Mouse (Mus musculus): ENCODE measurements around the gene Rps15.

The Rps15 gene

GRCm38 (mm10) chr10:80292251-80293146 lies at the start of gene Rps15:
Gene Rps15 (plus strand): TSS chr10:80292453.
- in situ Hi-C loops (cut with MboI): no loop called here

GRCm38 (mm10) chr10:80242607-80243006 lies 49.6 kb upstream of the Rps15 start:
- in situ Hi-C loops (cut with MboI): no loop called here

- in situ Hi-C loops (cut with MboI): loop anchor here (5.0 kb wide), 1 partner anchor 68 kb away; the partner anchor contains the start of gene Efna2
Measured at GRCm38 (mm10) chr10:80244791-80245399, 47.4 kb upstream of the Rps15 start.

- in situ Hi-C loops (cut with MboI): loop anchor here (5.0 kb wide), 1 partner anchor 68 kb away; the partner anchor contains the start of gene Efna2
Measured at GRCm38 (mm10) chr10:80245600-80245999, 46.7 kb upstream of the Rps15 start.

GRCm38 (mm10) chr10:80247849-80248248 lies 44.4 kb upstream of the Rps15 start:
- in situ Hi-C loops (cut with MboI): loop anchor here (5.0 kb wide), 1 partner anchor 71 kb away; the partner anchor contains the start of gene Efna2

GRCm38 (mm10) chr10:80248437-80248836 lies 43.8 kb upstream of the Rps15 start:
- in situ Hi-C loops (cut with MboI): loop anchor here (5.0 kb wide), 1 partner anchor 71 kb away; the partner anchor contains the start of gene Efna2

- in situ Hi-C loops (cut with MboI): loop anchor here (5.0 kb wide), 1 partner anchor 72 kb away; the partner anchor contains the start of gene Efna2
Measured at GRCm38 (mm10) chr10:80248971-80249640, 43.1 kb upstream of the Rps15 start, which contains the start of gene Ndufs7. Gene Ndufs7 (plus strand): TSS chr10:80249121.

- in situ Hi-C loops (cut with MboI): no loop called here
Measured at GRCm38 (mm10) chr10:80250059-80250458, 42.2 kb upstream of the Rps15 start.

- in situ Hi-C loops (cut with MboI): no loop called here
Measured at GRCm38 (mm10) chr10:80250573-80250972, 41.7 kb upstream of the Rps15 start.

GRCm38 (mm10) chr10:80252011-80252410 lies 40.2 kb upstream of the Rps15 start:
- in situ Hi-C loops (cut with MboI): no loop called here

- in situ Hi-C loops (cut with MboI): no loop called here
Measured at GRCm38 (mm10) chr10:80252493-80253274, 39.6 kb upstream of the Rps15 start.

GRCm38 (mm10) chr10:80253551-80253950 lies 38.7 kb upstream of the Rps15 start:
- in situ Hi-C loops (cut with MboI): no loop called here

- in situ Hi-C loops (cut with MboI): no loop called here
Measured at GRCm38 (mm10) chr10:80254331-80255297, 37.6 kb upstream of the Rps15 start.

- in situ Hi-C loops (cut with MboI): no loop called here
Measured at GRCm38 (mm10) chr10:80255881-80256535, 36.2 kb upstream of the Rps15 start.

- in situ Hi-C loops (cut with MboI): no loop called here
Measured at GRCm38 (mm10) chr10:80257936-80258335, 34.3 kb upstream of the Rps15 start.

GRCm38 (mm10) chr10:80258752-80259462 lies 33.3 kb upstream of the Rps15 start:
- in situ Hi-C loops (cut with MboI): no loop called here

- in situ Hi-C loops (cut with MboI): no loop called here
Measured at GRCm38 (mm10) chr10:80259463-80259805, 32.8 kb upstream of the Rps15 start.

GRCm38 (mm10) chr10:80259861-80260641 lies 32.2 kb upstream of the Rps15 start:
- in situ Hi-C loops (cut with MboI): no loop called here

All from mature B cell (primary cell).